Mouse (Mus musculus): ENCODE results near the gene Filip1l.

Gene Filip1l

DNA sequence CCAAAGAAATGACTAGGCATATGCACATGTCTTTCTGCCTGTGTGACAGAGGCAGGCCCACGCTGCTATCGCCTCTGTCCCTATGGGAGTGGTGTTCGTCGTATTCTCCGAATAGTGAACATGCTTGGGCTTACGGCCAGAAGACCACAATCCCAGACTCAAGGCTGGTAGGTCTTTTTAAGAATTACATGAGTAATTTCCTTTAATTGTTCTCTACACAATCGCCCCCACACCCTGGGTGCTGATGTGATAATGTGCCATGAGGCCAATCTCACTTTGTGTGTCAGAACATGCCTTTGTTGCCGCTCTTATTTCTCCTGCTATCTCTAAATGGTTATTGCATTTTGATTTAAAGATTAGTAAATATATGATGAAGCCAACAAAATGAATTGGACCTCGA, 132.4 kb downstream of the Filip1l start:
- no peak for DNase-seq

- DNase-seq: no peak
Observed at GRCm38 (mm10) chr16:57486266-57486665, 133.4 kb downstream of the Filip1l start.

DNA sequence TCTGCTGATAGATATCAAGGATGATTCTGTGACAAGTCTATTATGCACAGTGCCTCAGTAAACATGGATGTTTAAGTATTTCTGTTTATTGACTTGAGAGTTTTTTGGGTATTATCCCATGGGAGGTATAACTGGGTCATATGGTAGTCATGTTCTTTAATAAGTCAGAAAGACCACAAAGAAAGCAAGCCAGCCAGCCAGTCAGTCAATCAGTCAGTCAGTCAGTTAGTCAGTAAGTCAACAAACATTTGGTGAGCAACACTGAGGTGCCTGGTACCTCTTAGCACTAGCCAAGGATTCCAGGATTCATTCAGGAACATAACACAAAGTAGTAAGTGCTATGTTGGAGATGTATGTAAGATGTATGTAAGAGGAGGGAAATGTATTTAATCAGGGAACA, 135.8 kb downstream of the Filip1l start:
- no peak for DNase-seq

DNA sequence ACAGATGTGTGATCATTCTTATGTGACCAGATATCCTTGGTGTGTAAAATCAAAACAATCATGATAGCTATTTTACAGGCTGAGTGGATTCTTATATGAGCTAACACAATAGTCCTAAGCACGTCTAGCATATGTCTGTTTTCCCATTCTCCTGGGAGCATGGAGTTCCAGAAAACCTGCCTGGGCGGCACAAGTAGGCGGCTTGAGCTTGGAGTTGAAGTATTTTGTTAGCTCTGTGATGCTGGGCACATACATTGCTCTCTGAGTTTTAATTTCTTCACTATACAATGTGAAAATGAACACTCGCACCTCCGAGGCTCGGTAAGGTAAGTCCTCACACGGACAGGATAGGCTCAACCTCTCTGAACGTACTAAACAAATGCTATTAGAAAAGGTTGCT, 137.8 kb downstream of the Filip1l start:
- no peak for DNase-seq

DNA sequence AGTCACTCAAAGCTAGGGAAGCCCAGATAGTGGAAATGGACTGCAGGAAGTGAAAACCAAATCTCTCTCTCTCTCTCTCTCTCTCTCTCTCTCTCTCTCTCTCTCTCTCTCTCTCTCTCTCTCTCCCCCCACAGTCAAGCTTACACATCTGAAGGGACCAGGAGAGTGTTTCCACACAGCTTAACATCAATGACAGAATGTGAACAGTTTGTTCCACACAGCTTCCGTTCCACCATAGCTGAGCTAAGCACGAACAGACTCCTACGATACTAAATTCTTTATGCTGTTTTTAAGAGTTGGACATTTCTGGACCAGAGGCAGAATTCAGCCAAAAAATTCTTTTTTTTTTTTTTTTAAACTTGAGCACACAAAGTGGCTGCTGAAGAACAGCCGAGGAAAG, 139.0 kb downstream of the Filip1l start:
- no peak for DNase-seq

GRCm38 (mm10) chr16:57495476-57496203, 142.7 kb downstream of the Filip1l start:
- no peak for DNase-seq

GRCm38 (mm10) chr16:57496437-57497173, 143.7 kb downstream of the Filip1l start:
- no peak for DNase-seq

- no peak for DNase-seq
Observed at GRCm38 (mm10) chr16:57500851-57501250, 148.0 kb downstream of the Filip1l start.

GRCm38 (mm10) chr16:57502230-57502629, 149.3 kb downstream of the Filip1l start:
- DNase-seq: no peak

- no peak for DNase-seq
Observed at GRCm38 (mm10) chr16:57502761-57503160, 149.9 kb downstream of the Filip1l start.

DNA sequence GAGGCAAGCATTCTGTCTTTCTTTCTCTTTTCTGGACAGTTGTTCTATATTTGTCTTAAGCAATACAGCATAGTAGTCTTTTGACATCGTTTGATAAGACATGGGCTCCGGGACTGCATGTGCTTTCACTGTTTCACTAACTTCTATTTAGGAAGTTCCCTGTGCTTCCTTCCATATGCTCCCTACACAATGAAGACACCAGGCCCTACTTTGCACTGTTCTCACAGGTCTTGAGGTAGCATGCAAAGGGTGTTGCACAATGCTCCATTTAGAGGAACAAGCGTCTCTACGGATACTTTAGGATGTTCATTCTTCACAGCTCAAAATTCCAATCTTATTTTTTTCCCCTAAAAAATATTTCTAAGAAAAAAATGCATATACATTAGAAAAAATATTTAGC, 151.8 kb downstream of the Filip1l start:
- DNase-seq: no peak

- no peak for DNase-seq
Observed at GRCm38 (mm10) chr16:57506133-57506532, 153.2 kb downstream of the Filip1l start.

DNA sequence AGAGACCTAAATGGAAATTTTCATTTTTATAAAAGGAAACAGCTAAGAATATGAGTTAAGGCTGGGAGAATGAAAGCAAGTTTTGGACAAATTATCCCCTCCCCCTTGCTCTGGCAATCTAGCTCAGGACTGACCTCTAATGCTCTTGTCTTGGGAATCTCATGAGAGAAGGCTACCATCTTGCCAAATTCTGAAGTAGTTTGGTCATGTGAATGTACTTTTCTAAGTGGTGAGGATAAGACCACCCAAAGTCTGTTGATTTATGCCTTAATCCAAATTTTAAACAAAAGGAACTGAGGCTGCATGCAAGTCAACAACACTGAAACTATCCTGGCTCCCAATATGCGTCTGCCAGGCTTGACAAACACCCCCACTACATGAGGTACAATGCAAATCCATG, 155.5 kb downstream of the Filip1l start:
- no peak for DNase-seq

DNA sequence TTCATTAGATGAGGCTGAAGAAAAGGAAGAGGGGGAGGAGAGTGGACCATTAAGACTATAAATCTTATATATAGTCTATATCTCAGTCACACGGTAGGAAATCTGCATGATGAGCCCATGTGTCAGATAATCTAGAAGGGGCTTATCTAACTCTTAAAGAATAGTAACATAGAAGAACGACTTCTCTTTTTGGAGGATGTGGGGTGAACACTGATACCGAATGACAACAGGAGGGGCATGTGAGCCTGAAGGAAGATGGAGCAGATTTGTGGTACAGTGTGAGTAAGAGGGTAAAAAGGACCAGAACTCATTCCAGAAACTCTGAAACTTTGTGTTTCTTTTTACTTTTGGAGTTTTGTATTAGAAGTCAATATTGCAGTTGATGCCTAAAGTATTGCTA, 156.2 kb downstream of the Filip1l start:
- DNase-seq: no peak

DNA sequence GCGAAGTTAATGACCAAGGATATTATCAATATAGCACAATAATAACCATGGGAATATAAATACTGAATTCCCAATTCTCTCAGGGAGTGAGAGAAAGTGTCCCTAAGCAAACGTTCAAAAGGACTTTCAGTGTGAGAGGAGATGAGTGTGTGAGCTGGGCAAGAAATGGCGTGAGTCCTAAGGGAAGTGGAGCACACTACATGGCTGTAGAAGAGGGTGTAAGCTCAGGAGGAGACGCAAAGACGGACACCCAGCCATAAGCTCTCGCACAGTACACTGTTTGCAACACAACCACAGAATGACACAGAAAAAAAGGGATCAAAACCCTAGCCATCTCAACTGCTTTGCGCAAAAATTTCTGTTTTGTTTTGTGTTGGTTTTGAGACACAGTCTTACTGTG, 160.7 kb downstream of the Filip1l start:
- DNase-seq: no peak

DNA sequence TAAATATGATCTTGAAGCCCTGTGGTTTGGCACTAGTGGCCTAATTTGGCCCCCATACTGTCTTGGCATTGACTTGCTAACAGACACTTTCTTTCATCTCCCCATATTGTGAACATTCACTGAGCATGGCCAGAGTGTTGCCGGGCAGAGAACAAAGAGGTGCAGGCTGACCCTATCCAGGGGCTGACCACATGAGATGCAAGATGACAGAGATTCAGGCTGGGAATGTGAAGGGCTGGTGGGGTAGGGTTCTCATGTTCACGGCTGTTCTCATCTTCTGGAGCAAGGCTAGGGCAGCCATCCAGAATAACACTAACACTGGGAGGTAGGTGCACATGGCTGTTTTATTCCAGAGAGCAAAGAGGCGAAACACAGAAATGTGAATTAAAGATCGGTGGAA, 161.5 kb downstream of the Filip1l start:
- no peak for DNase-seq

DNA sequence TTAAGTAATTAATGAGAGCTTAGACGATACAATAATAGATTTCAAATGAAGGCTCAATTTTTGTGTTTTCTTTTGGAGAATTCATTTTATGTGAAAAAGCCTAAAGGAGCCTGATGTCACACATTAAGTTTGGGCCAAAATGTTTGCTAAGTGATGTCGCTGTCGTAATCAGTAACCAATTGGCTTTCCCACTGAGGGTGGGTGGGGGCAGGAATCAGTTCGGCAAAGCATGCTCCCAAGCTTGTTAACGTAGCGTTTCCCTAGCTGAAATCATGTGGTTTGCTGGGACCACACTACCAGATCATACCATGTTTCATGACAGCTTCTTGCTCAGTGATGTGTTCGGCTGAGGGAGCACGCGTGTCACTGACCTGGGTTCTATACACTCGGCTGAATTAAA, 162.7 kb downstream of the Filip1l start:
- DNase-seq: no peak

GRCm38 (mm10) chr16:57525046-57525445, 172.2 kb downstream of the Filip1l start:
- DNase-seq: no peak

DNA sequence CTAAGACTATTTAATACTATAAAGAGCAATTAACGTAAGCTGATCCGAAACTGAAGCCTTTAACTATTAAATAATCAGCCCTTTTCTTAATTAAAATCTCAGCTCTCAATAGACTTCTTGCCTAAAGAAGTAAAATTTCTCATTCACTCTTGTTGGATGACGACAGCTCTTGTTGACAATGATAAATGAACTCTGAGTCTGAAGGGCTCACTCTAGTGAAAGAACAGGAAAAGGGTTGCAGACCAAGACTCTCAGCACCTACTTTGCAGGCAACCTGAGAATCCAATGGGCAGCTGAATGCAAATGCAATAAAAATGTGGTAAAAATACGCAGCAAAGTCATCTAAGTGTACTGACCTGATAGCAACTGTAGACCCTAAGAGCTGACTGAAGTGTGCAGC, 172.6 kb downstream of the Filip1l start:
- no peak for DNase-seq

- DNase-seq: no peak
Observed at GRCm38 (mm10) chr16:57526893-57527292, 174.0 kb downstream of the Filip1l start.

GRCm38 (mm10) chr16:57528457-57528856, 175.6 kb downstream of the Filip1l start:
- no peak for DNase-seq

- DNase-seq: no peak
Observed at GRCm38 (mm10) chr16:57530547-57530946, 177.7 kb downstream of the Filip1l start.

GRCm38 (mm10) chr16:57532081-57532493, 179.2 kb downstream of the Filip1l start:
- no peak for DNase-seq

DNA sequence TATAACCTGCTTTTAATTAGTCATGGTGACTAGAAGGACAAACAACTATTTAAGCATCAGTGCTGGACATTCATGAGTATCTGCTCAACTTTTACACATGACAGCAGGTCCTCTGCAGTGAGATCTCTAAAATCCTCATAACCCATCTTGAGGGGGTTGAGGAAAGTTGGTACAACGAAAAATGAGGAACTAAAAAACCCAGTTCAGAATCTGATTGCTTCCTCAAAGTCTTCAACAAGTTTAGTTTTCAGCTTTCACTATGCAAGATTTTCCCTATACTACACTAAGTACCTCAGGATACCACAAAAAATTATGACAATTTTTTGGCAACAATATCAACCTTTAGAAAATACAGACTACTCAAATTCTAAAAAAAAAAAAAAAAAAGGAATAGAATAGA, 181.5 kb downstream of the Filip1l start:
- DNase-seq: no peak

GRCm38 (mm10) chr16:57534811-57535210, 181.9 kb downstream of the Filip1l start:
- DNase-seq: no peak

Measured in right cerebral cortex, postnatal 14 days (tissue).